Mouse (Mus musculus): ENCODE data around the gene Rras2. TPM values are rescaled to one million over a fixed set of nuclear protein-coding genes. Genes with fewer than 3 reads are reported as not detected.

The Rras2 gene
- polyA plus RNA-seq, 1 experiment from 2014 or later = 22.8 TPM

DNA sequence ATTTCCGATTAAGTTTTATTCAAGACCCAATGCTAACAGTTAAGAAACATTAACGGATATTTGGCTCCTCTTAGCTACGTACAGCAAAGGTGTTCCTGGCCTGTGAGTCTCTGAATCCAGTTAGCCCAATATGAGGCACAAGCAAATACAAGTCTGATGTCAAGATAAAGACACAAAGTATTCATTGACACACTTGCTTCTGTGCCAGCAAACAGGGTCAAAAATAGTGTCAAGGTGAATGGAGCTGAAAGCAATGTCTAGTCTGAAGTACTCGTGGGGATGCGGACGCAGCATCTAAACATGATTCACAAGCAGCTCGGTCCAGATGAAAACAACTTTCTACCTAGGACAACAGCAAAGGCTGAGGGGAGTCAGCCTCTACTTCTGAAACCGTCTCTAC, 11.7 kb downstream of the Rras2 start:
- Histone ChIP-seq H3K4me3 (replicated peaks) (no peak overlapping the region), H3K27ac (no peak overlapping the region), H3K27me3 (no peaks in the 10 kb centered on the region), H3K36me3 (replicated peaks) (no peaks in the 10 kb centered on the region), H3K4me1 (peaks cover 7% of the 10 kb centered on the region; the same call in 1 of the 2 replicates), H3K9me3 (no peaks in the 10 kb centered on the region), H3K4me2 (no peak overlapping the region), H3K9ac (no peak overlapping the region)
- WGBS = 89% methylated on average over 8 of the region's 8 CpGs
- no peak for ATAC-seq (ENCODE audit: low FRiP score)

DNA sequence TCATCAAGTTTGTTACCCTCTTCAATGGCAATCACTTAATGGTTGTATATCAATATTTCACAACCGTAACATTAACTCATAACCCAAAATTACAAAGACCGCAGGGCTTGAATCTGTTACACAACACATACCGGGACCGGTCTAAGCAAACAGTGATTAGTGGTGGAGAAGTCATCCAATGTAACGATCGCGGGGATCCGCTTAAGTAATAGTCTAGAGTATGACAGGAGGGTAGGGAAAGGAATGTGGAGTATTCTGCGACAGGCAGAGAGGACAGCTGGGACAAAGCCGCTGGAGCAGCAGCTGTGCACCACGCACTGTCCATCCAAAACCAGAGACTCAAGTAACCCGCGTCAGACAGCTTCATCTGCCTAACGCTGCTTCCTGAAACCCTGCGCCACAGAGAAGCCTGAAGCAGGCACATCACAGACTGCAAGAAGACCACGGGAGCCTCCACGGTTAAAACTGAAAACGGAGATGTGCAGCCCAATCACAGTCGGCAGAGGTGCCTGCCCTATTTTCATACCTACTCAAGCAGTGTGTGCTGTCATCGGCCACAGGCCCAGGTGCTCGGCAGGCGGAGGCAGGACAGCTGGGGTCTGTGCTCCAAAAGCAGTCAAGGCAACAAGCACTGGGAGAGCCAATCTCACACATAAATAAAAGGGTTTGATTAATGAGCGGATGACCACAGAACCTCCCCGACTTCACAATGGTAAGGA, 13.8 kb downstream of the Rras2 start:
- H3K27me3 ChIP-seq = no peaks in the 10 kb centered on the region
- no peak for ATAC-seq (ENCODE audit: low FRiP score)
- no peak overlapping the region for H3K27ac ChIP-seq
- no peaks in the 10 kb centered on the region for H3K36me3 ChIP-seq (replicated peaks)
- H3K9ac ChIP-seq = no peak overlapping the region
- no peak overlapping the region for H3K4me2 ChIP-seq
- no peak overlapping the region for H3K4me3 ChIP-seq (replicated peaks)
- 92% methylated on average over 24 of the region's 24 CpGs for WGBS
- peaks cover 7% of the 10 kb centered on the region; the same call in 1 of the 2 replicates for H3K4me1 ChIP-seq
- no peaks in the 10 kb centered on the region for H3K9me3 ChIP-seq

DNA sequence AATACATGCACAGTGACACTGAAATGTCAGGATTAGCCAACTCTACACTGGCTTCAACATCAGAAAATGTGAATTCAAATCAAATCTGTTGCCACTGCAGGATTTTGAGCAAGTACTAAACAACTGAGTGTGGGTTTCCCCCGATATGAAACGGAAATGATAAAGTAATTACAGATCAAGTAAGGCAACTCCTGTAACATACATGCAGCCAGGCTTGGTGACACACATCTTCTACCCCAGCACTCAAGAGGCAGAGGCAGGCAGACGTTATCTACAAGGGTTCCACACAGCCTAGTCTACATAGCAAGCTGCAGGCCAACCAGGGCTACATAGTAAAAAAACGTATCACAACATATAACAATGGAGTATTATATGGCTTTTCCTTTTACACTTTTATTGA, 14.4 kb downstream of the Rras2 start:
- Histone ChIP-seq H3K27ac (no peak overlapping the region), H3K4me1 (peaks cover 7% of the 10 kb centered on the region; the same call in 1 of the 2 replicates), H3K4me3 (replicated peaks) (no peak overlapping the region), H3K27me3 (no peaks in the 10 kb centered on the region), H3K9me3 (no peaks in the 10 kb centered on the region), H3K9ac (no peak overlapping the region), H3K4me2 (no peak overlapping the region), H3K36me3 (replicated peaks) (no peaks in the 10 kb centered on the region)
- WGBS = 94% methylated on average over 4 of the region's 4 CpGs
- no peak for ATAC-seq (ENCODE audit: low FRiP score)

DNA sequence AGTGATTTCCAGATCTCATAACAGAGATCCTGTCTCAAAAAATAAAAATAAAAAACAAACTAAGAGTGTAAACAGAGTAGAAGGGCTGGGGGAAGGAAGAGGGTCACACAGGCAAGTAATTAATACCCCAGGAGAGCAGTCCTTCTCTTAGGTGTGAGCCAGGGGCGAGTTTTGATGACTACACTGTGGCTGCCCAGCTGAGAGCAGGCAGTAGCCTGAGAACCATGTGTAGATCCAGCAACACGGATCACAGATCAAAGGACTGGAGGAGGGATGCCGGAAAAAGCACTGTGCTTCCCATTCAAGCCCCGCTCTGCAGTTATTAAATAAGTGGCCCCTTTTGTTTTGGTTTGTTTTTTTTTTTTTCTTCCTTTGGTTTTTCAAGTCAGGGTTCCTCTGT, 15.0 kb downstream of the Rras2 start:
- H3K4me3 ChIP-seq (replicated peaks) = no peak overlapping the region
- H3K9me3 ChIP-seq = no peaks in the 10 kb centered on the region
- no peaks in the 10 kb centered on the region for H3K27me3 ChIP-seq
- 38% methylated on average over 4 of the region's 4 CpGs for WGBS
- H3K27ac ChIP-seq = no peak overlapping the region
- no peak for ATAC-seq (ENCODE audit: low FRiP score)
- H3K9ac ChIP-seq = no peak overlapping the region
- no peaks in the 10 kb centered on the region for H3K36me3 ChIP-seq (replicated peaks)
- H3K4me2 ChIP-seq = no peak overlapping the region
- H3K4me1 ChIP-seq = peaks cover 7% of the 10 kb centered on the region; the same call in 1 of the 2 replicates

DNA sequence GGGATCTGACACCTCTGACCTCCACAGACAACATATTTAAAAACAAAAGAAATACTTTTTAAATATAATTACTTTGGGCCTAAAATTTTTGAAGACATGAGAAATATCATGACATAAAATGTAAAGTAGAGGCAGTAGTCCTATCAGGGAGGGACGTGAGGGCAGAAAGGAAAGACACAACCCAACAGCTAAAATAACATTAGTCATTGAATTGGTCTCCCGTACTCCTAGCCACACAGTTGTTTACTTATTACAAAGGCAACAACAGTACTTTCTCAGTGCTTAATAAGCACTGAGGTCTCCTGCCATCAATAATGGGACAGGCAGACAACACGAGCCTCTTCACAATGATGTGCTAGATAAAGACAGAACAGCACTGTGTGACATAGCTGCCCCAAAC, 16.2 kb downstream of the Rras2 start:
- no peak overlapping the region for H3K9ac ChIP-seq
- H3K4me3 ChIP-seq (replicated peaks) = no peak overlapping the region
- 63% methylated on average over 3 of the region's 3 CpGs for WGBS

DNA sequence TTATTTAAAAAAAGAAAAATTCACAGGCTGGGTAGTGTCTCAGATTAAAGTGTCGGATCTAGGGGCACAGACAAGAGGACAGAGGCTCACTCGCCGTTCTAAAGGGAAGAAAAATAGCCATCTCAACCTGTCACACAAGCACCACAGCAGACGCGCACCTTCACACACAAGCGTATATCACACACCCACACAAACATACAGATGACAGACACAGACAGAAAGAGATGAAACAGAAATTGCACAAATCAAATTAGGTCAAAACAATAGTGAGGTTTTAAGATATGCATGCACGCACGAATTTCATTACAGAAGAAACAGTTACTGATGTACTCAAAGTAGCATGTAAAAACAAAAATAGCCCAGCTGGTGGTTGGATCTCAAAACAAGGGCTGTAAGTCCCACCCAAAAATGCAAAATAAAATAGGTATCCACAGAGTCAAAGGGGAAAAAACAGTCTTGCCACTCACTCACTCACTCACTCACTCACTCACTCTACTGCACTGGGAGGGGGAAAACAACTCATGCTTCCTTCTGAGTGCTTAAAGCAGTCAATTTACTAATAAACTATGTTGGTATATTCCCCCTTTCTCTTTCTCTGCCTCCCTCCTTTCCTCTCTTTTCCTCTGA, 23.9 kb downstream of the Rras2 start:
- WGBS = 75% methylated on average over 8 of the region's 8 CpGs

More for the DNA sequence above, 16.2 kb downstream of the Rras2 start:
- no peaks in the 10 kb centered on the region for H3K36me3 ChIP-seq (replicated peaks)
- peaks cover 7% of the 10 kb centered on the region; the same call in 1 of the 2 replicates for H3K4me1 ChIP-seq
- no peak for ATAC-seq (ENCODE audit: low FRiP score)
- no peaks in the 10 kb centered on the region for H3K9me3 ChIP-seq
- H3K27ac ChIP-seq = no peak overlapping the region
- H3K27me3 ChIP-seq = no peaks in the 10 kb centered on the region
- no peak overlapping the region for H3K4me2 ChIP-seq

DNA sequence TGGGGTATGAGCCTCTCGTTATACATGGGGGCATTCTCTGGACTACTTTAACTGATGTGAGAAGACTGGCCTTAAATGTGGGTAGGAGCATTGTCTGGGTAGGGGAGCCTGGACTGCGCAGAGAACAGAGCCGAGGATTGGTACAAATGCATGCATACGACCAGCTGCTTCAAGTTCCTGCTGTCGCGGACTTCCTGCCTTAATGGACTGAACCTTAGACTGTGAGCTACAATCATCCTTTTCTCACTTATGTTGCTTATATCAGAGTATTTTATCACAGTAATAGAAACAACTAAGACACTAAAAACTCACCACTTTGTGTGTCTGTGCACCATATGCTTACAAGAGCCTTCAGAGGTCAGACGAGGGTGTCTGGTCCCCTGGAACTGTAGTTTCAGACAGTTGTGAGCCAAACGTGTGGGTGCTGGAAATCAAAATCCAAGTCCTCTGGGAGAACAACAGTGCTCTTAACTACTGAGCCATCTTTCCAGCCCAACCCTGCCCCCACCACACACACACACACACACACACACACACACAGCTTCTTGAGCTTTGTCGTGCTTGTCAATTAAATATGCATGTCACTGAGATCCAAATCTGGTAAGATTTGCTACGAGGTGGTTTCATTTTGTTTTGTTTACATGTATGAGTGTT, 26.6 kb downstream of the Rras2 start:
- no peak overlapping the region for H3K9ac ChIP-seq
- H3K27me3 ChIP-seq = 0 out of 2 replicates have a peak, but pooled peaks cover 5% of the 10 kb centered on the region
- no peak for ATAC-seq (ENCODE audit: low FRiP score)
- whole genome bisulfite sequencing = 74% methylated on average over 10 of the region's 10 CpGs
- no peak overlapping the region for H3K27ac ChIP-seq
- no peak overlapping the region for H3K4me3 ChIP-seq (replicated peaks)
- peaks cover 22% of the 10 kb centered on the region for H3K4me1 ChIP-seq
- no peaks in the 10 kb centered on the region for H3K9me3 ChIP-seq
- H3K36me3 ChIP-seq (replicated peaks) = no peaks in the 10 kb centered on the region
- no peak overlapping the region for H3K4me2 ChIP-seq

More for the DNA sequence above, 23.9 kb downstream of the Rras2 start:
- Histone ChIP-seq H3K9me3 (no peaks in the 10 kb centered on the region), H3K27me3 (0 out of 2 replicates have a peak, but pooled peaks cover 5% of the 10 kb centered on the region), H3K36me3 (replicated peaks) (no peaks in the 10 kb centered on the region), H3K4me1 (peaks cover 2% of the 10 kb centered on the region; the same call in 1 of the 2 replicates), H3K4me3 (replicated peaks) (no peak overlapping the region), H3K9ac (no peak overlapping the region), H3K4me2 (no peak overlapping the region), H3K27ac (no peak overlapping the region)
- no peak for ATAC-seq (ENCODE audit: low FRiP score)

DNA sequence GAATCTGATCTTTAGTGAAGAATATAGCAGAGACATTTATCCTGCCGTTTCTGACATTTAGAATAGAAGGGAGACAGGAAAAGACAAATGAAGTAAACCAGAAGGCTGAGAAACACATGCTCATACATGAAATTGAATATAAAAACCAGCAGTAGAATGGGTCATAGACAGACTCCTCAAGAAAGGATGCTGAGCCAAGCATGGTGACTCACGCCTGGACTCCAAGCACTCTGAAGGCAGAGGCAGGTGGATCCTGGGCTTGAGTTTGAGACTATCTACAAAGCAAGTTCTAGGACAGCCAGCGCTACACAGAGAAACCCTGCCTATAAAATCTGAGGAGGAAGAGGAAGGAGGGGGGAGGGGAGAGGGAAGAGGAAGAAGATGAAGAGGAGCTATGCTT, 27.4 kb downstream of the Rras2 start:
- 85% methylated on average over 3 of the region's 3 CpGs for WGBS

DNA sequence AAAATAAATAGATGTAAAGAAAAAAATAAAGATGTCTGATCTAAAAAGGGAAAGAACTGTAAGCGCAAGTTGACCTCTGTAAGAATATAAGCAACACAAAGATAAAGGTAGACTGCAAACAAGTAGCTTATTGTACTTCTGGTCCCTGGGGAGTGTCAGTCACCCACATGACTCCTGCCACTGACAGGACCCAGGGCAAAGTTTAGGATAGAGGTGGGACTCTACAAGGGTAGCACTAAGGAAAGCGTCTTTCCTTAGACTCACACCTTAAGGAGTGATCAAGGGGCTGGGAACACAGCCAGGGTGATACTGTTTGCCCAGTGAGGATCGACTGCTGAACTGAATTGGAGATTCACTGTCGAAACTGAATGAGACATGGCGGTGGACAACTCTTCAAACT, 28.7 kb downstream of the Rras2 start:
- Histone ChIP-seq H3K4me1 (peaks cover 22% of the 10 kb centered on the region), H3K4me2 (no peak overlapping the region), H3K27ac (no peak overlapping the region), H3K36me3 (replicated peaks) (no peaks in the 10 kb centered on the region), H3K4me3 (replicated peaks) (no peak overlapping the region), H3K9me3 (no peaks in the 10 kb centered on the region), H3K9ac (no peak overlapping the region), H3K27me3 (0 out of 2 replicates have a peak, but pooled peaks cover 5% of the 10 kb centered on the region)
- ATAC-seq (ENCODE audit: low FRiP score) = no peak
- WGBS = 63% methylated on average over 5 of the region's 5 CpGs

More for the DNA sequence above, 27.4 kb downstream of the Rras2 start:
- Histone ChIP-seq H3K4me1 (peaks cover 22% of the 10 kb centered on the region), H3K9me3 (no peaks in the 10 kb centered on the region), H3K4me3 (replicated peaks) (no peak overlapping the region), H3K36me3 (replicated peaks) (no peaks in the 10 kb centered on the region), H3K9ac (no peak overlapping the region), H3K27me3 (0 out of 2 replicates have a peak, but pooled peaks cover 5% of the 10 kb centered on the region), H3K4me2 (no peak overlapping the region), H3K27ac (no peak overlapping the region)
- no peak for ATAC-seq (ENCODE audit: low FRiP score)

DNA sequence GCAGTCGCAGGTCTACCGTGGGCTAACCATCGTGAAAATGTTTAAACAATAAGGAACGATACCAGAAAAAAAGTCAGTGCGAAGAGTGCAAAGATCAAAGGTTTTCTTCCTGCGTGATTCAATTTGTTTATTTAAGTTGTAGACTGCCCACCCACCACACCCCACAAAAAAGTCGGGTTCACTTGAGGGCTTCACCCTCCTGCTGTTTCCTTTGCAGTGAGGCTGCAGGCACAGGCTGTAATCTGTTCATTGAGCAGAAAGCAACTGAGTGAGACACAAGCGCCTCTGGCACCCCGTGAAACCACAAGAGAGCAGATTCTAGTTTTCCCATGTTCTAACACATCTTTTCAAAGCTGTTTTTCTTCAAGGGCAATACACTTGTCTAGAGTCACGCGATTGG, 29.6 kb downstream of the Rras2 start:
- Histone ChIP-seq H3K9me3 (no peaks in the 10 kb centered on the region), H3K36me3 (replicated peaks) (no peaks in the 10 kb centered on the region), H3K27me3 (0 out of 2 replicates have a peak, but pooled peaks cover 5% of the 10 kb centered on the region), H3K4me3 (replicated peaks) (no peak overlapping the region), H3K27ac (no peak overlapping the region), H3K9ac (no peak overlapping the region), H3K4me2 (peak overlapping the region; percentile 29), H3K4me1 (peaks cover 22% of the 10 kb centered on the region)
- no peak for ATAC-seq (ENCODE audit: low FRiP score)
- WGBS = 7% methylated on average over 11 of the region's 11 CpGs

DNA sequence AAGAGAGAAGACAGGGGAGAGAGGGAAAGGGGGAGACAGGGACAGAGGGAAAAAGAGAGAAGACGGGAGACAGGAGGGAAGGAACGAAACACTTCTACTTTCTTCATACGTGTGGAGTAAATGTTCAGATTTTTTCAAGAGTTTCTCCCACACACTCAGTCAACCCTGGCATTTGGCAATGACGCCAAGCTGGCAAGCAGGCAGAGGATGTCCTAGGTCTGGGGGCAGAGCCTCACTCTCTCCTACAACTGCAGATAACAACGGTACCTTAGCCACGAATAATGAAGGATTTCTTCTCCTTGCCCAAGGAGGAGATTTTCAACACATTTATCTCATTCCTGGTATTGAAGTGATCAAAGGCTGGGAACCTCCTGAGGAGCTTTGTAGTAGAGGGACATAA, 30.2 kb downstream of the Rras2 start:
- no peak for ATAC-seq (ENCODE audit: low FRiP score)
- Histone ChIP-seq H3K4me3 (replicated peaks) (no peak overlapping the region), H3K4me2 (no peak overlapping the region), H3K9me3 (no peaks in the 10 kb centered on the region), H3K36me3 (replicated peaks) (no peaks in the 10 kb centered on the region), H3K4me1 (peaks cover 22% of the 10 kb centered on the region), H3K27me3 (0 out of 2 replicates have a peak, but pooled peaks cover 5% of the 10 kb centered on the region), H3K27ac (no peak overlapping the region), H3K9ac (no peak overlapping the region)
- 32% methylated on average over 6 of the region's 6 CpGs for WGBS

DNA sequence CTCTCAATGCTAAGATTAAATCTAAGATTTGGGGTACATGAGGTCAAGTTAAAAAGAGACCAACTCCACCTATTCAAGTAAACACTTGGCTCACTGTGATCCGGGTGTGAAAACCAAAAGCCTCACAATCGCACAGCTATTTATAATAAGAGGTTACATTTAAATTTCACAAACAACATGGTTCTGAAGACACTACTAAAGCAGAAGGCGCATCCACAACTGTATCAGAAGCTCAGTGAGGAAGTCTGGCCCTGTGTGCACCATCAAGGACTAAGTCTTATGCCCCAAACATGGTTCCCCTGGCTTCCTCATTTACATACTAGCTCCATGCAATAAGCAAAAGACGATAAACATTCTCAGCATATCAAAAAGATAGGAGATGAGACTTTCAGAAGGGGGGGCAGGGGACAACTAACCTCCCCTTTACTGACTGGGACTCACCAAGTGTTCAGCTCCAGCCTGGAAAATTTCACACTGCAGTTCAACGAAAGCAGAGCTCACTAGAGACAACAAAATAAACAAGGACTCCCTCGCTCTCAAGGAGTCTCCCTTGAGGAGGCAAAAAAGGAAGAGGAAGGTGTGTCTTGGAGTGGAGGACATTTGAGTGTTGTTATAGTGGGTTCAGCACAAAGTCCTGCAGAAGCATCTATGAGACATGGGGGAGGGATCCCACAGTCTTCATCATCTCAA, 31.4 kb downstream of the Rras2 start:
- no peak for ATAC-seq (ENCODE audit: low FRiP score)
- Histone ChIP-seq H3K4me2 (no peak overlapping the region), H3K9ac (no peak overlapping the region), H3K4me1 (peaks cover 22% of the 10 kb centered on the region), H3K4me3 (replicated peaks) (no peak overlapping the region), H3K27me3 (0 out of 2 replicates have a peak, but pooled peaks cover 5% of the 10 kb centered on the region), H3K27ac (no peak overlapping the region), H3K9me3 (no peaks in the 10 kb centered on the region), H3K36me3 (replicated peaks) (no peaks in the 10 kb centered on the region)
- WGBS = 87% methylated on average over 6 of the region's 6 CpGs
